Mouse (Mus musculus): ENCODE measurements around the gene Rabac1.

The Rabac1 gene

DNA sequence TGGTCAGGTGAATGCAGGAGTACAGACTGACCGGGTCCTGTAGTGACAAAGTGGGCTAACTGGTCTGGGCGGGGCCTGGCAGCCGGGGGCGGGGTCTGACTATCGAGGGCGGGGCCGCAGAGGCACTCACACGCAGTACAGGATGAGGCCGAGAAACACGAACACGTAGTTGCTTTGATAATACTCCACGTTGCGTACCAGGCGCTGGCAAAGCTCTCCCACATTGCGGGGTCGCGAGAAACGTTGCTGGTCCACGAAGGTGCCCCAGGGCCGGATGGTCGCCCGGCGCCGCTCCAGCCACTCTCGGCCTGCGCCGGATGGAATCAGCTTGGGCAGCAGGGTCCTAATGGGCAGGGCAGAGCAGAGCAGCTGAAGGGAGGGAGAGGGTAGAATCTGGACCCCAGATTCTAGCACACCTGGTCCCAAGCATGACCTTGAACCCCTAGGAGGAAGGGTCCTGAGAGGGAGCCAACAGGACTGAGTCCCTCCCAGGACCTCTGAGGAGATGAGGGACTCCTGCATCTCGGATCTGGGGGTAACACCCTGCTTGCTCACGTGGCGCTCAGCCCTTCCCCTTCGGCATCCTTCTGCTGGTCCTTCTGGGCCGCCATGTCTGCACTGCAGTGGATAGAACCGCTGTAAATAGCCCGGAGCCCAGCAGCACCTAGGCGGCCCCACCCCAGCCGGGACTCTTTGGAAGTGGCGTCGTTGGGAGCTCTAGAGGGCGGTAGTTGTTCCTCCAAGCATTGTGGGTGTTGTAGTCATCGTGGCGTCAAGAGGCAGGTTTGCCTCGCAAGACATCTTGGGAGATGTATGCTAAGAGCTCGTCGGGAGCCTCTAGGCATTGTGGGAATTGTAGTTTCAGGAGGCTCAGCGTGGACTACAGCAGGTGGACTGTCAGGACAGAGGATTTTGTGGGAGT, at the start of gene Rabac1:
Gene Rabac1 (minus strand): TSS at position 783 of the 922 bp plus-strand sequence.
- DNase-seq (ENCODE audit: low spot score in 2 of 2) = peak; percentile 92 to 96

DNA sequence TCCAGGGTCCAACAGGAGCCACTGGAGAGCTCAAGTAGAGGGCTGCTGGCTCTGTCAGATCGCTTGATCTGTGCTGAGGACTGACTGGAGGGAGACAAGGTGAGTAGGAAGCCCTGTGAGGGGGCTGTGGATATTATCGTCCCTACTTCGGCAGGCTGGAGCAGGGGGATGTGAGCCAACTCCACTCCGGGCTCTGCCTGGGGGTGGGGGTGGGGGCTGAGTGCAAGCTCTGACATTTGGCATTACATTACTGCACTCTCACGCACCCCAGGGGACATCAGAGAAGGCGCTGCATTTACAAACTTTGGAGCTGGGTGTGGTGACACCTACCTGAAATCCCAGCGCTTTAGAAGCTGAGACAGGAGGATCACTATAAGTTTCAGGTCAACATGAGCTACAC, 39.0 kb upstream of the Rabac1 start:
- no peak for DNase-seq (ENCODE audit: low spot score in 2 of 2)

DNA sequence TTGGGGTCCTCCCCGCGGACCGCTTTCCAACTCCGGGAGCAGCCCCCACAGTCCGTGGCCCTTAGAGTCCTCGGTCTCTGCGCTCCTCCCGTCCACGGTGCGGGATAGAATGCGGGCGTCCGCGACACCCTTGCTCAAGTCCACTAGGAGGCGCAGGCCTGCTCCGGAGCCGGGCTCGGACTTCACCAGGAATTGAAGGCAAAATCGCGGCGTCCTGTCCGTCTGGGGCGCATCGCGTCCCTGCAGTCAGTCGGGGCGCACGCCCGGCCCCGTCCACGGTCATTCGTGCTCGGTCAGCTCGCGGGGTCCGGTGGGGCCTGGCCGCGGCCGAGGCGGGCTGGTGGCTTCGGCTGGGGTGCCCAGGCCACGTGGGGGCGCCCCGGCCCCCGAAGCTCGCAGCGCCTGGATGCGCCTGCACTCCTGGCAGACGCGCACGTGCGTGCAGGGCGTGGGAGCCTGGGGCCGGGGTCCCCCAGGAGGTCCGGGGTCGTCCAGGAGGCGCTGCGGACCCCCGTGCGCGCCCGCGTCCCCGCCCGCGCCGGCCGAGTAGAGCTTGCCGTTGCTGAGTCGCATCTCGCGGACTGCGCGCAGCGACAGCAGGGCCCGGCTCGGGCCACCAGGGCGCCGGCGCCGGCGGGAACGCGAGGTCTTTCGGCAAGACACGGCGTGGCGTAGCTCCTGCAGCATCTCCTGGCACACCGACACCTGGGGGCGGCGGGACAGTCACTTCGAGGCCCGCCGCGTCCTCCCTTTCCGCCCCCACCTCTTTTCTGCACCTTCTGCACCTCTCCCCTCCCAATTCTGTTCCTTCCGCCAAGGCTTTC, 37.7 kb upstream of the Rabac1 start:
- peak in 1 of 2 experiments; percentile 46 for DNase-seq (ENCODE audit: low spot score in 2 of 2)

DNA sequence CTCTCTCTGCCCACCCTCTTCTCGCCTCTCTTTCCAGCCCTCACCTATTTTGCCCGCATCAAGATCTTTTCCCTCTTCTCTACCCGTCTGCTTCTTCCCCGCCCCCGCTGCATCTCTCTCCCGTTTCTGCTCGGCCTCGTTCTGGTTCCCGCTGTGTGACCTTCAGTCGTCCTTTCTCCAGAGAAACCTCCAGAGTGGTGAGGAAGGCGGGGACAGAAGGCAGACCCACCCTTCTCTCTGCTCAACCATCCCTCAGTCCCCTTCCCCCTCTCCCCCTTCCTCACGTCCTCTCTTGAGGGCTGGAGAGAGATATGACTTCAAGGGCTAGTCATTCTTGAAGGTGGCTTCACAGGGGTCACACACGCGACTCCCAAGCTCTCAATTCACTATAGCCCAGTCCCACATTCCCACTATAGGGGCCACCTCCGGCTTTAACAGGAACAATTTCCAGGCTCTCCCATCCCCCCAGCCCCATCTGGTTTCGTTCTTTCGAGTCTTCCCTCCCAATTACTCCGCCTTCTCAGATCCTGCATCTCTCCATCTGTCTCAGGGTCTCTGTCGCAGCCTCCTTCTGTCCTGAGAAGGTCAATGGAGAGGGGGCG, 36.6 kb upstream of the Rabac1 start:
- no peak for DNase-seq (ENCODE audit: low spot score in 2 of 2)

DNA sequence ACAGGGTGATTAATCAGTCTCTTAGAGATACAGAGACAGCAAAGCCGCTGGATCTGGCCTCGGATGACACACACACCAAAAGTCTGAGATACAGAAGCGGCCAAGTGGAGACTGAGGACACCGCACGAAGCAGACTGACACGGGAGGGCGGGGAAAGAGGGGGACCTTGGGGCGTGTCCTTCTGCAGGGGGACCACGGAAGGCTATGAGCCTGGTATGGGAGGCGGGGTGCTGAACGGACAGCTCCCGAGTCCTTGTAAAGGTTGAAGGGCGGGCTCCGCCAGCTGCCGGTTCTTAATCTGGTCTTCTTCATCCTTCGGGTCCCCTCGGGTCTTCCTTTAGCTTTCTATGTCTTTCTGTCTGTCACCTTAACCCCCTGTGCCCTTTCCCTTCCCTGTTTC, 36.1 kb upstream of the Rabac1 start:
- peak; percentile 10 to 47 for DNase-seq (ENCODE audit: low spot score in 2 of 2)

DNA sequence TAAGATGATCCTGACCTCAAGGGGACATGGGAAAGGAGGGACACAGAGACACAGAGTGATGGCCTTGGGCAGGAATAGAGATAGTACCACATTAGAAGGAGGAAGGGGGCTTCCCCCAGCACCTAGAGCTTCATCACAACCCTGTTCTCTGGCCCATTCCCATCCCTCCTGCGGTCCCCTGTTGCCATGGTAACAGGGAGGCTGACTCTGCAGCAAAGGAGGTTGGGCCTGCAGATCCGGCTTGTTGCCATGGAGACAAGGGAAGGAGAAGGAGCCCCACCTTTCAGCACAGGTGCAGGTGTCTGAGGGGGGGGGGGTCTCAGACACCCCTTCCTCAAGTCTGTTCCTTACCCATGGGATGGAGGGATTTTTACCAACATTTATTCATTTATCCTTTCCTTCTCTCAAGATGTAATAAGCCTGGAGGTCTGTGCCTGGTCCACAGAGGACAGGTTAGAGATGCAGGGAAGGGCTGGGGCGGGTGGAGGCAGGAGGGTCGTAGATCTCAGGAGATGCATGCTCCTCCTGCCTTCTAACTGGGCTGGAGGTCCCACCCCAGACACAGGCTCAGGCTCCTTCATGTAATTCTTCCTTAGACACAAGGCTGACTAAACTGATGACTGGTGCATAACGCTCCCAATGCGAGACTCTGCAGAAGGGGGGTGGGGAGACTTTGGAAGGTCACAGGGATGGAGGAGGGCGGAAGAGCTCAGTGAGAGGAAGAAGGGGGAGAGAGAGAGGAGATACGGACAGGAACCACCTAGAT, 35.2 kb upstream of the Rabac1 start:
- DNase-seq (ENCODE audit: low spot score in 2 of 2) = no peak

DNA sequence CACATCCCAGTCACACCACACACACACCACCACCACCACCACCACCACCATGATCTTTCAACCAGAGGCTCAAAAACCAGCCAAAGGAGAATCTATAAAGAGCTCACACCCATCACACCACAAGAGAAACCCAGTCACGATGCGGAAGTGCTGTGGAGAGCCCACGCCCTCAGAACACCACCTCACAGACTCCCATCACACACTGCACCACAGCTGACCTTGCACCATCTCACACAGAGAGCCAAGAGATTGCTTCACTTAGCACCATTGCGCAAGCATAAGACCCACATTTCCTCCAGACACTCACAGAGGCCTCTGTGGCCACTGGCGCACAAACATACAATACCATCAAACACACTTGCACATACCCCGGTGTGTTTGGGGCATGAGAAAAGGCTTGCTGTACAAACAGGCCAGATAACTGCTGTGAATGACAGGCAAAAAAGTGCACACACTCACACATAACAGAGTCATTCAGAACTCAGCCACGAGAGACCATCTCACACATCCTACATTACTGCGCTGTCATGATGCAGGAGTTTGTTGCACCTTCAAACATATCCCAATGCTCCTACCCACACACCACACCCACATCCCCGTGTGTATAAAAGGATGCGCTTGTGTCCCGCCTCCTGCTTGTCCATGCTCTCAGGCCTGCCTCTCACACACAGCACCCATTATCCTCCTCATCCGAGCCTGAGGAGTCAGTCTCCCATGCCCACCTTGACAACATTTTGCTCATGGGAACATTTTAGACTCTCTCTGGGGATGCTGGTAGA, 34.2 kb upstream of the Rabac1 start:
- no peak for DNase-seq (ENCODE audit: low spot score in 2 of 2)

DNA sequence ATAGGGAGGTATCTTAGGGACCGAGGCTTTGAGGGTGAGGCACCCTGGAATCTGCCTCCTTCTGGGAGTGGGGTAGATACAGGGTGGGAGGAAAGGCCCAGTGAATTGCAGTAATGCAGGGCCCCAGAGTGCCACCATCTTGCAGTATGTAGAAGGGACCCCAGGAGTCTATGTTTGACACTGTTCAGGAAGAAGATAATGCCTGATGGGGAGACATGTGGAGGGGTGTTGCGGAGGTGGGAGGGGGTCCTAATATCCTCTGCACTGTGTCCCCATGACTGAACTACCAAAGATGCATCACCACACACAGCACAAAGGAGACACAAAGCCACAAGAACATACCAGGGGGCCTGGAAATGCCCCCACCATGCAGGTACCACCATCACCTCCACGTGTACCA, 33.6 kb upstream of the Rabac1 start:
- DNase-seq (ENCODE audit: low spot score in 2 of 2) = no peak

DNA sequence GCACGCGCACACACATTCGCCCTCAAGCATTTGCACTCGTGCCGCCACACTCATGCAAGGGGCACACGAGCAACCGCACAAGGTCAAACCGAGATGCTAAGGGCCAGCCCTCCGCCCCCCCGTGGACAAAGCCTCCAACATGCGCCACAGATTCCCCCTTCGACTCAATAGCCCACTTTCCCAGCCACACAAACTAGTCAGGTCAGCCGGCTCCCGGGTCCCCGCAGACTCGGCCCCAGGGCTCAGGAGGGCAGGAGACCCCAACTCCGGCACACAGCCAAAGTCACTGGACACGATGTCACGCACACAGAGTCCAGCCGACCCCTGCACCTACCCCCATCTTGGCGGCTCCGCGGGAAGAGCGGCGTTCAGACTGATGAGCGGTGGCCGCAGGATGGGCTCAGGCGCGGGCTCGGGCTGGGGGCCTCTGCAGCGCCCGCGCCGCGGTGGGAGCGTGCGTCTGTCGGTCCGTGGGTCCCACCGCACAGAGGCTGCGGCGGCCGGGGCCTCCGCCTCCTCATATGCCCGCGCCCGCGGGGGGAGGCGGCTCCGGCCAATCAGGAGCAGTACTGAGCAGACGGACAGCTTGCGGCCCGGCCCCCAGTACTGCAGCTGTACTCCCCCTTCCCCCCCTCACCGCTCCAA, 33.0 kb upstream of the Rabac1 start, which contains the start of gene Atp1a3:
Gene Atp1a3 (minus strand): TSS at position 538 of the 645 bp plus-strand sequence.
- no peak for DNase-seq (ENCODE audit: low spot score in 2 of 2)

DNA sequence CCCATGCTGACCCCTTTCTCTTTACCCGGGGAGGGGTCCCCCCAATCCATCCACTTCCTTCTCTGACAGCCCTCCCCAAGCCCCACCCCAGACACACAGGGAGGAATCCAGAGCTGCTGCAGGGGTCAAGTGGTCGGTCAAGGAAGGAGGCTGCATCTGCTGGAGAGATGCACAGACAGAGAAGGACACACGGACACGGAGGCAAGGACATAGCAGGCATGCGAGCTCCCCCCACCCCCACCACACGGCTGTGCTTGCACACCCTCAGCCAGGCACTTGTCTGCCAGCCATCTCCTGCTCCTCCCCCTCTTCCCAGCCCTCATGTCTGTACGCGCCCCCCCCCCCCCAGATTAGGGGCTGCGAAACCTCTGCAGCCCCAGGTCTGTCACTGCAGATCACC, 32.3 kb upstream of the Rabac1 start:
- no peak for DNase-seq (ENCODE audit: low spot score in 2 of 2)

DNA sequence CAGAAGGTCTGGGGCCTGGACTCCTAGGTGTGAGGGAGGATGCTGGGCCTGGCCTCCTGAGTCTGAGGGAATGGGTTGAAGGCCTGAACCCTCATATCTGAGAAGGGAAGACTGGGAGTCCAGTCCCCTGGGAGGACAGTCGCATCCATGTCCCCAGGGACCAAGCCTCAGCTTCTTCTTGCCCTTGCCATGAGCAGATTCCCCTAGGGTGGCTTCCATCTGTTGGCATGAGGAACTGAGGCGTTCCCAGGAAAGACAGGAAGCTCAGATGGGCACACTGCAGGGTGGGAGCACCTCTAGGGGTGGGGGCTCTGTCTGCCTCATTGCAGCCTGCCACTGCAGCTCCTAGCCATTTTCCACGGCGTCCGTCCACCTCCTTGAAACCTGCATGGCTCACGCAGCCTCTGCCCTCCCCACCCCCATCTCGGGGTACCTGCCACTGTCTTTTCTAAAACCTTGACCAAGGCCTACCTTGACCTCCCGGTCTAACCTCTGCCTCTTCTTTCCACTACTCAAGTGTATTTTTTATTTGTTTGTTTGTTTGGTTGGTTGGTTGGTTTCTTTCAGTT, 31.4 kb upstream of the Rabac1 start:
- DNase-seq (ENCODE audit: low spot score in 2 of 2) = no peak

DNA sequence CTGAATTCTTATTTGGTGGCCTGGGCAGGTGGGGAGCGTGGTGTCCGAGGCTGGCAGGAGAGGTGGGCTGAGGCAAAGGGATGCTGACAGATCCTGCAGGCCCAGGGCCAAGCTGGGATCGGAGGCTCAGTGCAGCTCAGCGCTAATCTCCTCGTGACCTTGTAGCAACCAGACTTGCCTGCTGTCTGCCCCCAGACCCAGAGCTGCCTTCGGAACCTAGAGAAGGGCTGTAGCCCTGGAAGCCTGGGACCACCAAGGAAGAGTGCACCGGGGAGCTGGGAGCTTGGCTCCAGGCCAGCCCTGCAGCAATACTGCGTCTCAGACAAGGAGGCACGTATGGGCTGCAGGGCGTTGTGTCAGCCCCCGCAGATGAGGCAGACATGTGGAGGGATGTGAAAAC, 30.7 kb upstream of the Rabac1 start:
- no peak for DNase-seq (ENCODE audit: low spot score in 2 of 2)

DNA sequence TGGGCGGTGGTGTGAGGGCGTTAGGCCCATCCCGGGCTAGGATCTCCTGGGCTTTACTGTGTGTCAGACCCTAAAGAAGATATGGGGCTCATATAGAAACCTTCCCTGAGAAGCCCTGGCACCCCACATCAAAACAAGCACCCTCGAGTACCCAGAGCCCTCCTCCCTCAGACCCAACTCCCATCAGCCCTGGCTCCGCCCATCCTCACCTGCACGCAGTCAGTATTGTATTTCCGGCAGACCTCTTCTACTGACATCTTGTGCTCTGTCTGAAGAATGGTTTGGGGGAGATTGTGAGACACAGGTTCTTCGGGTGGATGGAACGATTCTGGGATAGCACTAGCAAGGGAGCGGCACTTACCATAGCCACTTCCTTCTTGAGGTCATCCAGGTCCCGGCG, 28.2 kb upstream of the Rabac1 start:
- no peak for DNase-seq (ENCODE audit: low spot score in 2 of 2)

DNA sequence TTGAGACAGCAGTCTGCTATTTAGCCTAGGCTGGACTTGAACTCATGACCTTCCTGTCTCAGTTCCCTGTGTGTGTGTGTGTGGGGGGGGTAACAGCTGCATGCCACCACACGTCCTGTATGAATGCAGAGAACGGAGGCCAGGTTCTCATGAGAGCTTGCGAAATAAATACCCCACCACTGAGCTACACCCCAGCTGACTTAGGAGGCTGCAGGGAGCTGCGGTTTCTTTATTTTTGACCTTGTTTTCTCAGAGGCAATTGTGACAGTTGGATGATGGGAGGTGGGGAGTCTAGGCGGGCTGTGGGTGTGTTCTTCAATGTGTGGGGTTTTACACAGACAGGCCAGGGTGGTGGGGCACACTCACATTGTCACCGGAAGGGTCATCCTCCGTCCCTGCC, 27.7 kb upstream of the Rabac1 start:
- DNase-seq (ENCODE audit: low spot score in 2 of 2) = no peak

DNA sequence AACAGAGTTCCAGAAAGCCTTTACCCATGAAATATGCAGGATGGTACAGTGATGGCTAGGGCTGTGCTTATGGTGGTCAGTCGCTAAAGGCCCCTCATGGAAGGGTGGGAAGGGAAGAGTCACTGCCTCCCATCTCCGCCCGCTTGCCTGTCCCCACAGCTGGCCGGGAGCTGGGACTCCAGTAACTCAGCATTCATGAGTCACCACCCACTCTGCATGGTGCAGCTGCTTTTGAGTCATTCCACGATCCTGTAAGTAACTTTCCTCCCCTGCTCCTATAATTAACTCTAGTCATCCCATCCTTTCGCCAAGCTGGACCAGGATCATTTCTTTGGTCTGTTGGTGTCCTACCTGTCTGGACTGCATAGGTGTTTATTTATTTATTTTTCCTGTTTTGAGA, 20.5 kb upstream of the Rabac1 start:
- DNase-seq (ENCODE audit: low spot score in 2 of 2) = no peak

DNA sequence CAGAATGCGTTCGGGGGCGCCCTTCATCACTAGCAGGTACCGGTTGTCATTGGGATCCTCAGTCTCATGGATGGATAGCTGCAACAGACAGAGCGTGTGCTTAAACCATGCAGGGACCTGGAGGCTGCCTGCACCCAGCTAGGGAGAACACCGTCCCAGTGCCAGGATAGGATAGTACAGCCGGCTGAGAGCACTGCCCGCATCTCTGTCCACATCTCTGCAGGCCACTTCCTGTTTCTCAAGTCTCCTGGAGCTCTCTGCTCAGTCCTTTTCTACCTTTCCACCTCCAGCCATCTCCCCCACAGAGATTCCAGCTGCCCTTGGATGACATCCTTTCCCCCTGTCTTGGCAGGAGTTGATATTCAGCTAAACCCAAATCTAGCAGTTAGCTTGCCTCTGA, 17.9 kb upstream of the Rabac1 start:
- no peak for DNase-seq (ENCODE audit: low spot score in 2 of 2)

DNA sequence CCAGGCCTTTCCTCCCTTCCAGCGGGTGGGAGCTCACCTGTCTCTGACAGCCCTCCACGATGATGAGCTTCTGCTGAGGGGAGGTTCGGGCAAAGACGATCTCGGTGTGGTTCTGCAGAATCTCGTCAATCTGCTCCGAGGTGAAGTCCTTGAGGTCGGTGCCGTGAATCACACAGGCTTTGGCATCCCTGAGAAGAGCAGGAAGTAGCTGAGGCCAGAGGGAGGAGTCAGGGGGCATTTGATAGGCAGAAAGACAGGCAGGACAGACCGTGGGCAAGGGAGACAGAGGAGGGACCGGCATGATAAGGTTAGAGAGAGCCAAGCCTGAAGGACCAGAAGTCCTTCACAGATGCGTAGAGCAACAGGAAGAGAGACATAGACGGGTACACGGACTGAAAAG, 15.4 kb upstream of the Rabac1 start:
- DNase-seq (ENCODE audit: low spot score in 2 of 2) = no peak

DNA sequence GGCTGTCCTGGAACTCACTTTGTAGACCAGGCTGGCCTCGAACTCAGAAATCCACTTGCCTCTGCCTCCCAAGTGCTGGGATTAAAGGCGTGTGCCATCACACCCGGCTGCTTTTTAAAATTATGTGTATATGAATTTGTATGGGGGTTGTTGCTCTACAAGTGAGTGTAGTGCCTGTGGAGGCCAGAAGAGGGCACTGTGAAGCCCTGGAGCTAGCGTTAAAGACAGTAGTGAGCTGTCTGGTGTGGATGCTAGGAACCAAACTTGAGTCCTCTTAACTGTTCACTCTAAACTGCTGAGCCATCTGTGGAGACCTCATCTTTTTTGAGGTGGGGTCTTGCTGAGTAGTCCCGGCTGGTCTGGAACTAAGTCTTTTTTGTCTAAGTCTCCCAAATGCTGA, 13.2 kb upstream of the Rabac1 start:
- no peak for DNase-seq (ENCODE audit: low spot score in 2 of 2)

DNA sequence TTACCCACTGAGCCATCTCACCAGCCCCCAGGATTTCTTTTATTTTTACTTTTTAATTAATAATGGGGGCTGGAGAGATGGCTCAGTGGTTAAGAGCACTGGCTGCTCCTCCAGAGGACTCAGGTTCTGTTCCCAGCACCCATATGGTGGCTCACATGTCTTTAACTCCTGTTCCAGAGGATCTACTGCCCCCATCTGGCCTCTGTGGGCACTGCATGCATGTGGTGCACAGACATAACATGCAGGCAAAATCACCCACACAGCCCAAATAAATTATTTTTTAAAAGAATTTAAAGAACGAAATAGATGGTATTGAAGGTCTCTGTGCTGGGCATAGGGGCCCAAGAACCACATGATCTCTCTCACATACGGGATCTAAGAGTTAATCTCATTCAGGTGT, 11.8 kb upstream of the Rabac1 start:
- DNase-seq (ENCODE audit: low spot score in 2 of 2) = no peak

DNA sequence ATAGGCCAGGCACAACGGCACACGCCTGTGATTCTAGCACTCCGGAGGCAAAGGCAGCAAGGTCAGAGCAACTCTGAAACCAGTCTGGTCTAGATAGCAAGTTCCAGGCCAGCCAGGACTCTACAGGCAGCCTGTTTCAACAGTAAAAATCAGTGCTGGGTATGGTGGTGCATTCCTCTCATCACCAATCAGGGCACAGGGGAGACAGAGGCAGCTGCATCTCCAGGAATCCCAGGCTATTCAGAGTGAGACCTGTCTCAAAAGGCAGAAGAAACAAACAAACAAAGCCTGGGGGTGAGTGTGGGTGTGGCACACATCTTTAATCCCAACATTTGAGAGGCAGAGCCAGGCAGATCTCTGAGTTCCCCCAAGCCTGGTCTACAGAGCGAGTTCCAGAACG, 10.8 kb upstream of the Rabac1 start:
- DNase-seq (ENCODE audit: low spot score in 2 of 2) = no peak

Data from urinary bladder, adult 18-20 months (tissue).